Mouse (Mus musculus) urinary bladder, postnatal 25 days (tissue): ENCODE results near the gene Rapgef1.

Source experiments
- DNase-seq: peaks from one replicate; pipeline ENCODE4 v3.0.0; 2022; ENCODE audit warnings: low spot score

The Rapgef1 gene

DNA sequence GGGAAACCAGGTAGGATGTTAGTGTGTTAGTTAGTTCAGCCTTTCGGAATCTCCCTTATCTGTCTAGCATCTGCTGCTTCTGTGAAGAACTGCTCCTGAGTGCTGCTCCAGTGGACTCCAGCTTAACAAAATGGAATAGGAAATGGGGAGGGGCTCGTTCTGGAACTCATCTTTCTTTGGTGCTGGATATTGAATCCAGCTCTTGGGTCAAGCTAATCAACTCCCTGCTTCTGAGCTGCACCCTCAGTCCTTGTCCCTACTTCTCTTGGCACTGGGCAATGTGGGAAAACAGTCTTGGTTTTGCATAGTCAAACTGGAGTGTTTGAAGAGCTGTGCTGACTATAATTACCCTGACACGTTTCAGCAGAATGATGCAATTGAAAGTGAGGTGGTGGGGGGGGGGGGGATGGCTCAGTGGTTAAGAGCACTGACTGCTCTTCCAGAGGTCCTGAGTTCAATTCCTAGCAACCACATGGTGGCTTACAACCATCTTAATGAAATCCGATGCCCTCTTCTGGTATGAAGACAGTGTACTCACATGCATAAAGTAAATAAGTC is 25.6 kb downstream of the Rapgef1 start:
- no peak for DNase-seq

DNA sequence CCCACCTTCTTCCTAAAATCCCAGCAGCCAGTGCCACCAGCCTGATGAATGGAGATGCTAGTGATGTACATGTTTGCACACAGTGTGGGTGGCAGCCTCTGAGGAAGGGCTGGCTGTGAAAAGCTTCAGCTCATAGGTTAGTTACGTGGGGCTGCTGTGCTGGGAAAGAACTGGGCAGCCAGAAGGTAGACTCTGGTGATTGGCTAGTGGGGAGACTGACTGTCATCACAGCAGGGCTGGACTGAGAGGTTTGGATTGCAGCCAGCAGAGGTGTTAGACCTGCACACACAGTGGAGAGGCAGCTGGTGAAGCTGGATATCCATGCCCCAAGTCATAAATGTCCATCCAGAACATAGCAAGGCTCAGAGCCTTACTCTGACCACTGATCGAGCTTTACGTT is 27.1 kb downstream of the Rapgef1 start:
- DNase-seq, result no peak

DNA sequence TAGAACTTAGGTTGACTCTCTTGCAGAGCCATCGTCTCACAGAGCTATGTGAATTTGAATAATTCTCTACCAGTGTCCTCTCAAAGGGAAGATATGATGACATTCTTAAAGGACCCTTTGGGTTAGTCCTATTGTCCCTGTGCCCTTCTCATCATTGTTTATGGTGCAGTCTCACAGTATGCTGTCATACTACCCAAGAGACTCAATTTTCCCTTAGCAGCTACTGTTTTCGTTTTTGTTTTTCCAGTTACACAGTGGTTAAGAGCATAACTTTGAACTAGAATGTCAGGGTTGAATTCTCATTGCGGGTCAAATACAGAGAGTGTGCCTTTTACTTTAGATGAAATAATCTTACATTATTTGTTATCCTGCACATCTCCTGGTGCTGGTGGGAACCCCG is 27.6 kb downstream of the Rapgef1 start:
- DNase-seq, result no peak

DNA sequence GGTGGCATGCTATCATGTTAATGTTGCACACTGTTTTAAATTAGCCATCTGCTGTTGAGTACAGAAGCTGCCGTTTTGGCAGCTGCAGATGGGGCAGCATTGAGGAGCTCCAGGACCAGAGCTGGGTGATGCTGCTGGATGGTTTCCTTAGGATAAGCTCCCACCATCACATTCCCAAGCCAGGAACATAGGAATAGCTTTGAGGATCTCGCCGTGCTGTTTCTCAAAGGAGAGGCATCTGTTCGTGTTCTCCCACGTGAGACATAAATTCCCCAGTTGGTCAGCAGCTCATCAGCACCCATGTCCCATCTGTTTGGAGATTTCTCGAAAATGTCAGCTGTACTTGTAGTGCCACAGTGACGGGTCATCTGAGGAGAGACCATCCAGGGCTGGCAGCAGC is 28.3 kb downstream of the Rapgef1 start:
- no peak for DNase-seq

DNA sequence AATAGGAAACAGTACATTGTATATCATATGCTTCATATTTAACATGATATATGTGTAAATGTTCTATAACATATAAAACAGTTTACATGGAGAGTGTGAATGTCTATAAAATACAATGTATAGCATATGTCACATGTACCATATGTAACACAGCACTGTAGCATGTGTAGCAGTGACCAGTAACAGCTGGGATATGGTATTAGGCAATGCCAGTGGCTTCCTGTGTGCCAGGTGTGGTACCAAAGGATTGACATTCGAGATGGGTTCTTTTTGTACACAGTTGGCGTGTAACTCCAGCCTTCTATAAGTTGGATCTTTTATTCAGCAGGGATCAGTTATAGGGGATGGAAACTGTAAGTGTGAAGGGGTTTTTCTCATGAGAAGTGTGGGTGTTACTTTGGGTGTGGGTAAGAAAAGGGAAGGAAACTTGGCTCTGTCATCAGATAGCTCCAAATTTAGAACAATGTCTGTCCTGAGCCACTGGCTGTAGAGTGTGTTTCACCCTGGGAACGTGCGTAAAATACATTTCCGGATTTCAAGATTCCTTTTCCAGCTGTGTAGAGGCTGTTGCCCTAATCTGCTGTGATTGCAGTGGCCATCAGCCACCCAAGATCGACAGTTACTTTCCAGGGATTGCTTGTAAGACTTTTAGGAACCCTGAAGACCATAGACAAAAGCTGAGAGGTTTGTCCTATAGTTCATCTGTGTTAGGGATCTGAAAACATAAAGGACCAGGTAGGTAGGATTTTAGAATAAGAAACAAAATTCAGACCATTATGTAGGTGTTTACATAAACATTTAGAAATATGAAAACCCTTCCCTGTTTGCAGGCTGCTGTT is 29.7 kb downstream of the Rapgef1 start:
- no peak for DNase-seq

DNA sequence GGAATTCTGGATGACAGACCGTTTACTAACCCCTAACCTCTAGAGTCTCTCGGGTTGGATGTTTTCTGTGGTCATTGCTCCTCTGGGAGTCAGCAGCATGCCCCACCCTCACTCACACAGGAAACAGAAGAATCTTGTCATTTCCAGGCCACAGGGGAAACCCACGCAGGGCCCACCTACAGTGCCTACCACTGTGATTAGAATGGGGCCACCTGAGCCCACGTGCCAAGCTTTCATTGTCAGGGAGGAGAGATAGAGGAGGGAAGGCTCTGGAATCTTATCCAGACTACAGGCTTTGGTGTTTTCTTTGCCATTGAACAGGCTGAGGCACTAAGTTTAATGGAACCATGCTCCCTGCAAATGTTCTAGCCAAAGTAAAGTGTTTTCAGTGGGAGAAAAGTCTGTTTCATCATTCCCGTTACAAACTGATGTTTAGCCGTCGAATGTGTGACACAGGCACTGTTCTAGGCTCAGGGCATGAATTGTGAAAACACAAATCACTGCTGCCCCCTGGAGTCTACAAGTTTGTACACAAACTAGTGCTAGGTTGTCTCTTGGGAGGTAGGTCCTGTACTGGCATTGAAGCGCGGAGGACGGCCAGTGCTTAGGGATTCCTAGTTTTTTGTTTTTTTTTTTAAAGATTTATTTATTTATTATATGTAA is 30.4 kb downstream of the Rapgef1 start:
- peak; percentile 24 for DNase-seq

DNA sequence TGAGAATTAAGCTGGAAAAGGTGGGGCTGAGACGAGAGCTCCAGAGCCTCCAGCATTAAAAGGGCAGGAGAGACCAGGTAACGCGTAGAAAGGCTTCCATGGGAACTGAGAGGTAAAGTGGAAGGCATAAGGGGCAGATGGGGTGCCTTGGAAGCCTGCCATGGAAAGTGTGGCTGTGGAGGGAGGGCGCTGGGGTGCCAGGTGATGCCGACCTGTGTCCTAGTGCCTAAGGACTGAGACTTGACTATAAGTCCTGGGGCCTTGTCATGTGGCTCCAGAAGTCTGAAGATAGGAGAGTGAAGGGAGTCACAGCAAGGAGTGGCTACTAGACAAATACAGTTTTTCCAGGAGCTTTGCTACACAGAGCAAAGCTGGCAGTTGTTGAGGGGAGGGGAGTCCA is 32.4 kb downstream of the Rapgef1 start:
- no peak for DNase-seq

DNA sequence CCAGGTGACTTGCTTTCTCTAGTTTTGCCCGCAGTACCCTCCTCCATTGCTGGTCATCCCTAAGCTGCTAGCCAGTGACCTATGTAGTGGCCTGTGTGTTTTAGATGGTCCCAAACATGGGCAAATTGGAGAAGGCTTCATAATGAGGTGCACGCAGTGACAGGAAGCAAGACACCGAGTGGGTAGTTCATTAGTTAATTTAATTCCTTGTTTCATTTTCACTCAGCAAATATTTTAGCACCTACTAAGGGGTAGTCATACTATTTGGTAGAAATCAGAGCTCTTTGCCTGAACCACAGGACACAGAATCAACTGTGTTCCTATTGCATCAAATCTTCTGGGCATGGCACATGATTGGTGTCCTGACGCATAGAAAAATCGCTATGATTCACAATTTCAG is 35.9 kb downstream of the Rapgef1 start:
- DNase-seq, result no peak

DNA sequence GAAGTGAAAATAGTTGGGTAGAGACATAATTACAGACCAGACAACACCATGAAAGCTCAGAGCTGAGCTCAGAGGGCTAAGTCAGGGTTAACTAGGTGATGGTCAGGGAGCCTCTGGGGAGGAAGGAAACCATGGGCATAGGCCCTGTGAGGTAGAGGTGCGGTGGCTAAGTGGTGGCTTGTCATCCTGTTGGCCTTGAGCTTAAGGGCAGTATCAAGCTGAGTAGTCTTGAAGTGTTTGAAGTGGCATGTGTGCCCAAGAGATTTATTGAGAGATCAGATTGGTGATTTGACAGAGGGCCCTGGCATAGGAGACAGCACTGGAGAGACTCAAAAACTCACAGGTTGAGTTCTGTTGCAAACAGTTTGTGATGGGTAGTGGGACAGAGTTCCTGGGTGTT is 36.6 kb downstream of the Rapgef1 start:
- DNase-seq, result no peak

DNA sequence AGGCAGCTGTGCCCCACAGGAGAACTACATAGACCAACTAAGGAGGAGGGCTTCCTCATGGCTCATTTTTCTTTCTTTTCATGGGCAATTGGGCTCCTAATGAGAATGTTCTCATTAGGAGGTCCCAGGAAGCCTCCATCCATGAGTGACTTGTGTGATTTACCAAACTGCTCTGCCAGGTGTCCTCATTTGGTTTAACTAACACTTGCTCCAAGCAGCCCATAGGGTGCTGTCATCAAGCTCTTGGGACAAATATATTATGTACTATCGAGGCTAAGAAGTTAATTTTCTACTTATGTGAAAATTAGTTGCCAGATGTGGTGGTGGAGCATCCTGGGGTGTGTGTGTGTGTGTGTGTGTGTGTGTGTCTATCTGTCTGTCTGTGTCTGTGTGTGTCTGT is 37.6 kb downstream of the Rapgef1 start:
- no peak for DNase-seq

DNA sequence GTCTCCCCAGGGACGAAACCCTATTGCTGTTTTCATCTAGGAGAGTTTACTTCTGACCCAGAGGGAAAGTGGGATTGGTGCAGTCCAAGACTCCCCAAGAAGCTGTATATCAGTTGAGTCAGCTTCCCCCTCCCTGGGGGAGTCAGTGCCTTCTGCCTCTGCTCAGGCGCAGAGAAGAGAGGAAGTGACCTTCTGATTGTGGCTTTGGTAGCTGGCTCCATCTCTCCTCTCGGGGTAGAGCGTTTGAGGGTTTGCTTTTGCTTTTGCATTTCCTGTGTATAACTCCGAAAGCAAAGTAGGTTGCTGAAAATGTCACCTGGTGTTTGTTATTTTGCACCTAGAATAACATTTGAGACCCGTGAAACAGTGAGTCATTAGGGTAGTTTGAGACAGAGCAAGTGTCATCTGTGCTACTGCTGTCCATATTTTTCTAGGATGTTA is 42.3 kb downstream of the Rapgef1 start:
- DNase-seq, result no peak

DNA sequence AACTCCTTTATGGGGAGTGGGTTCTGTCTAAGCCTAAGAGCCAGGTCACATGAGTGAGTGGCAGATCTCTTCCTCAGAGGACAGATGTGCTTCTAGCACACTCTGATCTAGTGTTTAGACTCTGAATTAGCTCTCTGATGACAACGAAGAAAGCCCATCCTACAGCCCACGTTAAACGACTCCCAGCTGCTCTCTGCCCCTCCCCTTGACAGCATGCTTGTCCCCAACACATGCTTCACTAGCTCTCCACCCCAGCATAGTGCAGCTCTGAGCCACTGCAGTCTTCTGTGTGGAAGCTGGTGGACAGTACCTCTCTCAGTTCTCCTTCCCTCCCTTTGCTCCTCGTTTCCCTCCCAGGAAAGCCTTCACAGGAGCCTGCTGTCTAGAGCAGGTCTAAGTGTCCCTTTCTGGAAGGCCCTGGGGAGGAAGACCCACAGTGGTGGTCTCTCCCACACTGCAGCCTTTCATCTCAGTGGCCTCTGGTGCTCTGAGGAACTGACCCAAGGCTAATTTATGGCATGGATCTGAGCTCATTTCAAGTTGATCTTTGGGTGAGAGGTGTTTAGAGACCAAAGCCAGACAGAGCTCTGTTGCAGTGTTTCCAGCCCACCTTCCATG is 43.8 kb downstream of the Rapgef1 start:
- no peak for DNase-seq

DNA sequence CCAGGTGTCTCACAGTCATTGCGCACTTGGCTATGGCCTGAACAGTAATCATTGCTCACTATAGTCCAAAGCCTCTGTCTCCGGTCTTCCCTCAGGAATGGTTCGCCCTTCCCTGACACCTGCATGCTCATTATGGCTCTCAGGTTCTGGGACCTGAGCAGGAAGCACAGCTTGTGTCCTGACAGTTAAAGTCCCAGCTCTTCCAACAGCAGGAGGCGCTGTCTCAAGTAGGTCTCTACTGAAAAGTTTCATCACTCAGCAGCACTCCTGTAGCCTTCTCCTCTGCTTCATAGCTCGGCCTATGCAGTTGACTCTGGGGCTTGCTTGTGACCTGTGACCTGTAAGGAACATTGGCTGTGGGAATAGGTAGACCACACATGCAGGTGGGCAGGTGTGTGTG is 45.9 kb downstream of the Rapgef1 start:
- DNase-seq, result no peak

DNA sequence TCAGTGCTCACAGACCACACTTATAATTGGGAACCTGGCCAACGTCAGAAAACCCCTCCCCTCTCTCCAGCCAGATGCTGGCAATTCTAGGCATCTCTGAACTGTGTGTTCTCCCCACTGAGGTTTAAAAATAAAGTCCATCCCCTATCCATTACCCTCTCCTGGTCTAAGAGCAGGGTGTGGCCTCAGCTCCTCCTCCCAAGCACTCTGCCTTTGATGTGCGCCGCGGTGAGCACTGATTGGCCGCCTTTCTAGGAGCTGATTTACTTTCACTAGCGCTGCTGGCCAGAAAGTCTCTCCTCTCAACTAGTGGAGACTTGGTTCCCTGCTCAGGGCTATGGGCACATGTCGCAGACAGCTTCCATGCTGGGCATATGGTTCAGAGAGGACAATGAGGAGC is 47.1 kb downstream of the Rapgef1 start:
- DNase-seq, result no peak

DNA sequence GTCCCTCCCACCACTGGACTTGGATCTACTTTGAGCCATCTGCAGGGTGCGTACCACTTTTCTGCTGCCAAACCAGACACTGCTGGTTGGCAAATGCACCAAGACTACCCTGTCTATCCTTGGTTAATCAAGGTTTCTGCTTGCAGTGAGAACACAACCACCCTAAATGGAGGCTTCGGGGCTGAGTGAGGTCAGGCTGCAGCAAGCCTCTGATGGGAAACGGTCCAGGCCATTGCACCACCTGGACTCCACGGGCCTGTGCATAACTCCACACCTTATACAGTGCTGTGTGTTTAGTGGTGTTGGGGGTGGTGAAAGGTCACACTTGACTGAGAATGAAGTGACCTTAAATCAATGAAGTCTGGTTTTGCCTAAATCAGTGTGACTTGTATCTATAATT is 47.6 kb downstream of the Rapgef1 start:
- no peak for DNase-seq

DNA sequence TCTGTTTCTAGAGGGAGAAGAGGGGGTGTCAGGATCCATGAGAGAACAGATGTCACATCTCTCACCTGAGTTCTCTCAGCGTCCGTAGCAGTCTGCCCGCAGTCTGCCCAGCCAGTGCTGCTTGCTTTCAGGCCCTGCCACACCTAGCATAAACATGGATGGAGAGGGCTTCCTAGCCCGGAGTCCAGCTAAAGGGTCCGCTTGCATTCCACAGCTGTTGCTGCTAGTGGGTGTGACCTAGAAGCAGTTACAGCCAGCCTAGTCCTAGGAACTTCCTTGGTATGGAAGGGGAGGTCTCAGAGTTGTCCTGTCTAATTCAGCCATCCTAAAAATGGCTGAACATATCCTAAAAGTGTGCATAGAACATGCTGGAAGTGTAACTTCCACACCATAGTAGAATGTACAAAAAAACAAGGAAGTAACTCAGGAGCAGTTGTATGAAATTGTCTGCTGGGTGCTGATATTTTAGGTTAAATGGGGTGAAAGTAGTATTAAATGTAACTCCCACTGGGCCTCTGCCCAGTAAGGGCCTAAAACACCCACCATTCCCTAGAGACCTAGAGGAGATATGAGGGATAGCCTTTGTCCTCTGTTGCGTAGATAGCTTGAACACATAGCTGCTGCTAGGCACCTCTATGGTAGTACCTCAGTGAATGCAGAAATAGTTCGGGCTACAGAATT is 48.6 kb downstream of the Rapgef1 start:
- DNase-seq, result no peak

DNA sequence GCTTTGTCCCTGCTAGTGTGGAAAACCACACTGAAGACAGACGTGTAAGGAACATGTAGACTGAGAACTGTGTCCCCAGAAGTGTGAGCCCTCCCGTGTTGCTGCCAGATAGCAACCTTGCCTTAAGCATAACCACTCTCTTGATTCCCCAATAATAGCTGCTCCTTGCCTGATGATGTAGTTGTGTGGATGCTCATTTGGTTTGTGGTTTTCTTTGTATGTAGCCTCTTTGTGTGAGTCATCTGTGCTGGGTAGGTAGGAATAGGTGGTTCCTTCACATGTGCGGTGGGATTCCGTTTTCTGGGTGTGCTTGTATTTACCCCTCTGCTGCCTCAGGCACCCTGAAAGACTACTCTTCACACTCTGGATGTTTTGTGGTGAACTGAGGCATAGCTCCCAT is 49.4 kb downstream of the Rapgef1 start:
- no peak for DNase-seq

DNA sequence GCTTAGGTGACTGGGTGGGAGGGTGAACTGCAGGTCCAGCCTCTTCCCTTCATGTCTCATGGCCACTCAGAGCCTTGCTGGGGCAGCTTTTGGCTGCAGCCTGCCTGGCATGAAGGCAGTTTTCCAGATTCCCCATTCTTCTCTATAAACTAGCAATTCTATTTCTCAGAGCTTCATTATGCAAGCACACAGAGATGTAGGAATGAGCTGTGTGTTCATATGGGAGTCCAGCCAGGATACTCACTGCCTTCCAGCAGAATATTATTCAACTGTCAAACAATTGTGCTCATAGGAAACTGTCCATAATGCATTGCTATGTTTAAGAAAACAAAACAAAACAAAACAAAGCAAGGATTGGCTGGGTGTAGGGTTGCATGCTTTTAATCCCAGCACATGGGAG is 50.2 kb downstream of the Rapgef1 start:
- no peak for DNase-seq

DNA sequence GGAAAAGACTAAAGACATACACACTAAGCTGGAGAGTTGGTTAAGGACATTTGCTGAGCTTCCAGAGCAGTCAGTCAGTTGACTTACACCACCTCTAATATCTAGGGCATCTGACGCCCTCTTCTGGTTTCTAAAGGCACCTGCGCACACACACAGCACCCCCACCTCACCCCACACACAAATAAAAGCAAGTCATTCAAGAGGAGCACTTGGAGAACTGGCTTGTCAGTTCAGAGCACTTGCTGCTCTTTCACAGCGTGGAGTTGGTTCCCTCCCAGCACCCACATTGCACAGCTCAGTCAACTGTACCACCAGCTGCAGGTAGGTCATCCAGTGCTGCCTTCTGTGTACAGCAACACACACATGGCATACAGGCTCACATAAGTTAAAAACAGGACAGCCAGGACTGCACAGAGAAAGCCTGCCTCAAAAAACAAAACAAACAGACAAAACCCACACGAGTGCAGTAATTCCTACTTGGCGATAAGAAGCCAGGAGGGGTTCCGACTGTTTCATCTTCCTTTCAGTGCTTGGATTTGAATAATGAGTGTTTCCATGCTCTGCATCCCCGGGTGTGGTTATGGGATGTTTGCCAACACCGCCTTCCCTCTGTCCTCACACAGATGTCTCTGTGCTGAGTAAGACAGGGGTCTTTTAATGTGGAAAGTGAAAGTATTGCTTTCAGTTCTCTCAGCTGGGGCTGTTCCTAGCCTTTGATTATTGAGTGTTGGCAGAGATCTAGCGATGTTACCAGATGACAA is 50.9 kb downstream of the Rapgef1 start:
- DNase-seq, result peak; percentile 21

DNA sequence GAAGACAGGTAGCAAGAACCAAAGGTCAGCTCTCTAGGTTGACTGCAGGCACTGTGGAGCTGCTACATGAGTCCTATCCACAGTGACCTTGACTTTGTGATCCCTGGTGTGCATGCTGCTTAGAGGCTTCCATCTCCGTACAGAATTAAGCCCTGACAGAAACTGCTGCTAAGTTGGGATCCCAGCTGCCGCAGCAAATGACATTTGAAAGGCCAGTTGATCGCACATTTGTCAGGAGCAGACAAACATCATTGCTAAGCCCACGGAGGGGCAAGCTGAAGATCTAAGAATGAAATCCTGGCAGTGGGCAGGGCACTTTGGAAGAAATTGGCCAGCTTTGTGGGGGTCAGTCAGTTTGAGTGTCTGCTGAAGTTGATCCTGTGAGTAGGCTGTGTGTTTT is 51.9 kb downstream of the Rapgef1 start:
- no peak for DNase-seq

DNA sequence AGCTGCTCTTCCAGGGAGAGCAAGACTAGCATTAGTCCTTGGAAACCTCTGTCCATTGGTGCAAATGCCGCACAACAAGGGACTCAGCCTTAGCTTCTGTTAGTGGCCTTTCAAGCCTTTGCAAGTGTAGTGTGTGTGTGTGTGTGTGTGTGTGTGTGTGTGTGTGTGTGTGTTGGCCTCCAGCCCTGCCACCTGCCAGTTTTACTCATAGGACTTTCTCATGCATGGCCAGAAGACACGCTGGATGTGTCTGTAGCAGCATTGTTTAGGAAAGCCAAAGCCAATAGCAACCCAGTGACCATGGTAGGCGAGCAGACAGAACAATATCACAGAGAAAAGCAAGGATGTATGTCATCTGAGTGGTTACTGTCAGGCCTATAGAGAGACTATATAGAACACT is 52.3 kb downstream of the Rapgef1 start:
- no peak for DNase-seq
